Mouse (Mus musculus) heart, embryonic 11.5 days (tissue): ENCODE data around the gene Tmod4. TPM values are rescaled to one million over a fixed set of nuclear protein-coding genes. Genes with fewer than 3 reads are reported as not detected.
"Not testable (repeated sequence)": the region's sequence is repeated elsewhere in the genome, so short reads cannot be mapped to it uniquely, and the experiment has no call there.

ENCODE experiments used
- ATAC-seq: fragments of 200-750 bp; cut with Nextera tagmentation; replicated peaks from 2 replicates; pipeline ENCODE4 v1.8.0; 2017; ENCODE audit warnings: moderate library complexity; ENCODE audit not compliant: insufficient number of reproducible peaks, low FRiP score, low TSS enrichment
- H3K27ac ChIP-seq: fragments of 300-500 bp; sonication (generic); 2 replicates; pipeline ENCODE4 v1.5.1; 2014; ENCODE audit warnings: mild to moderate bottlenecking, low read depth, low read length
- H3K27me3 ChIP-seq: fragments of 300-500 bp; sonication (generic); 2 replicates; pipeline ENCODE4 v1.6.1; 2014; ENCODE audit warnings: mild to moderate bottlenecking, low read length, mixed read lengths; ENCODE audit not compliant: control insufficient read depth, insufficient read depth
- H3K36me3 ChIP-seq: fragments of 300-500 bp; sonication (generic); 2 replicates; pipeline ENCODE4 v1.6.1; 2014; ENCODE audit warnings: mild to moderate bottlenecking, low read length, moderate library complexity, mixed read lengths; ENCODE audit not compliant: control insufficient read depth, insufficient read depth
- H3K4me1 ChIP-seq: fragments of 300-500 bp; sonication (generic); 2 replicates; pipeline ENCODE4 v1.6.1; 2014; ENCODE audit warnings: low read length; ENCODE audit not compliant: control insufficient read depth, insufficient read depth
- H3K4me2 ChIP-seq: fragments of 300-500 bp; sonication (generic); 2 replicates; pipeline ENCODE4 v1.6.1; 2014; ENCODE audit warnings: mild to moderate bottlenecking, moderate library complexity
- H3K4me3 ChIP-seq: fragments of 300-500 bp; sonication (generic); 2 replicates; pipeline ENCODE4 v1.5.1; 2014; ENCODE audit warnings: low read depth, low read length
- H3K9ac ChIP-seq: fragments of 300-500 bp; sonication (generic); 2 replicates; pipeline ENCODE4 v1.6.1; 2014; ENCODE audit warnings: mild to moderate bottlenecking, low read depth, low read length, moderate library complexity
- H3K9me3 ChIP-seq: fragments of 300-500 bp; sonication (generic); replicated peaks from 2 replicates; pipeline ENCODE4 v1.6.1; 2016; ENCODE audit warnings: low read length; ENCODE audit not compliant: control insufficient read depth
- WGBS: fragments of 180-500 bp; shearing (Covaris S2); extraction: QIAGEN DNeasy Blood & Tissue Kit; methylation state at CpG from one replicate; pipeline ENCODE4 v1.1.7; 2014; ENCODE audit not compliant: insufficient replicate concordance; 5-methylcytosine and 5-hydroxymethylcytosine counted together
- polyA plus RNA-seq: library from polyadenylated mRNA; unstranded; fragments of >200 nt; fragmentation: Nextera tagmentation; extraction: Ambion mirVana; gene quantifications from 2 replicates; pipeline ENCODE4 v1.2.1, GENCODE M21; 2014

Tmod4 gene
- polyA plus RNA-seq, 1 experiment from 2014 or later, result 0.53 TPM

GRCm38 (mm10) chr3:95133680-95134101 lies 9.4 kb downstream of the Tmod4 start, which contains the start of the genes Scnm1 and Lysmd1:
Gene Scnm1 (minus strand): TSS chr3:95134011.
Gene Lysmd1 (plus strand): TSS chr3:95134088.
- Histone ChIP-seq H3K4me1 (peaks cover 11% of the 10 kb centered on the region), H3K36me3 (no peaks in the 10 kb centered on the region), H3K27ac (peak within 1 kb of the TSS; percentile 70), H3K4me3 (peak within 1 kb of the TSS; percentile 74), H3K27me3 (no peaks in the 10 kb centered on the region), H3K9me3 (no peaks in the 10 kb centered on the region), H3K4me2 (peak within 1 kb of the TSS; percentile 82), H3K9ac (peak within 1 kb of the TSS; percentile 89)
- ATAC-seq, result peak; percentile 88
- WGBS, result under 1% methylated on average over 20 of the region's 20 CpGs

GRCm38 (mm10) chr3:95134133-95134532 lies 9.9 kb downstream of the Tmod4 start:
- H3K27ac ChIP-seq, H3K4me2 ChIP-seq, H3K9ac ChIP-seq, H3K9me3 ChIP-seq, H3K27me3 ChIP-seq, H3K36me3 ChIP-seq: not testable (repeated sequence)
- ATAC-seq, result peak; percentile 39
- no CpG with 5 or more reads among the region's 12 CpGs for WGBS
- peak overlapping the region; percentile 74 for H3K4me3 ChIP-seq
- H3K4me1 ChIP-seq, result peaks cover 11% of the 10 kb centered on the region

- no peak for ATAC-seq
- no peak overlapping the region for H3K9ac ChIP-seq
- H3K4me1 ChIP-seq, result peaks cover 11% of the 10 kb centered on the region
- no peaks in the 10 kb centered on the region for H3K27me3 ChIP-seq
- WGBS, result 19% methylated on average over 6 of the region's 6 CpGs
- H3K9me3 ChIP-seq, result no peaks in the 10 kb centered on the region
- H3K36me3 ChIP-seq, result no peaks in the 10 kb centered on the region
- H3K4me3 ChIP-seq, result peak overlapping the region; percentile 37
- H3K4me2 ChIP-seq, result peak overlapping the region; percentile 70
- H3K27ac ChIP-seq, result no peak overlapping the region
These were observed 10.7 kb downstream of the Tmod4 start for GRCm38 (mm10) chr3:95135023-95135422.

- H3K27me3 ChIP-seq, result no peaks in the 10 kb centered on the region
- peak overlapping the region; percentile 37; the same call in 1 of the 2 replicates for H3K4me3 ChIP-seq
- no peak overlapping the region for H3K27ac ChIP-seq
- ATAC-seq, result no peak
- WGBS, result 78% methylated on average over 7 of the region's 7 CpGs
- H3K9ac ChIP-seq, result no peak overlapping the region
- peaks cover 11% of the 10 kb centered on the region for H3K4me1 ChIP-seq
- no peaks in the 10 kb centered on the region for H3K9me3 ChIP-seq
- no peaks in the 10 kb centered on the region for H3K36me3 ChIP-seq
- peak overlapping the region; percentile 70 for H3K4me2 ChIP-seq
These were observed 11.3 kb downstream of the Tmod4 start for GRCm38 (mm10) chr3:95135433-95136052.

- Histone ChIP-seq H3K36me3 (no peaks in the 10 kb centered on the region), H3K27me3 (no peaks in the 10 kb centered on the region; the same call in 1 of the 2 replicates), H3K4me3 (no peak overlapping the region), H3K9ac (no peak overlapping the region), H3K4me1 (peaks cover 11% of the 10 kb centered on the region), H3K27ac (no peak overlapping the region), H3K4me2 (no peak overlapping the region), H3K9me3 (no peaks in the 10 kb centered on the region)
- ATAC-seq, result no peak
- 92% methylated on average over 3 of the region's 3 CpGs for WGBS
These were observed 12.1 kb downstream of the Tmod4 start for GRCm38 (mm10) chr3:95136336-95136735.

- 56% methylated on average over 25 of the region's 25 CpGs for WGBS
- H3K9me3 ChIP-seq, result no peaks in the 10 kb centered on the region
- no peak overlapping the region for H3K9ac ChIP-seq
- H3K36me3 ChIP-seq, result no peaks in the 10 kb centered on the region
- peak overlapping the region; percentile 47 for H3K4me2 ChIP-seq
- peaks cover 8% of the 10 kb centered on the region for H3K4me1 ChIP-seq
- H3K27ac ChIP-seq, result no peak overlapping the region
- ATAC-seq, result no peak
- H3K27me3 ChIP-seq, result peaks cover 2% of the 10 kb centered on the region; the same call in 1 of the 2 replicates
- H3K4me3 ChIP-seq, result no peak overlapping the region
These were observed 15.5 kb downstream of the Tmod4 start for GRCm38 (mm10) chr3:95139586-95140288.

GRCm38 (mm10) chr3:95140289-95140595 lies 16.0 kb downstream of the Tmod4 start:
- WGBS, result 42% methylated on average over 18 of the region's 18 CpGs
- no peak for ATAC-seq
- H3K4me3 ChIP-seq, result peak overlapping the region; percentile 4; the same call in 1 of the 2 replicates
- peaks cover 4% of the 10 kb centered on the region for H3K4me1 ChIP-seq
- no peaks in the 10 kb centered on the region for H3K9me3 ChIP-seq
- peak overlapping the region; percentile 47 for H3K4me2 ChIP-seq
- no peak overlapping the region for H3K27ac ChIP-seq
- no peaks in the 10 kb centered on the region for H3K36me3 ChIP-seq
- H3K9ac ChIP-seq, result no peak overlapping the region
- H3K27me3 ChIP-seq, result peaks cover 2% of the 10 kb centered on the region; the same call in 1 of the 2 replicates

GRCm38 (mm10) chr3:95140795-95141194 lies 16.5 kb downstream of the Tmod4 start:
- H3K27ac ChIP-seq, result no peak overlapping the region
- no peaks in the 10 kb centered on the region for H3K9me3 ChIP-seq
- no peak for ATAC-seq
- whole genome bisulfite sequencing, result 81% methylated on average over 6 of the region's 6 CpGs
- H3K36me3 ChIP-seq, result no peaks in the 10 kb centered on the region
- peak overlapping the region; percentile 47; the same call in 1 of the 2 replicates for H3K4me2 ChIP-seq
- peak overlapping the region; percentile 4; the same call in 1 of the 2 replicates for H3K4me3 ChIP-seq
- H3K4me1 ChIP-seq, result no peaks in the 10 kb centered on the region
- peaks cover 2% of the 10 kb centered on the region; the same call in 1 of the 2 replicates for H3K27me3 ChIP-seq
- no peak overlapping the region for H3K9ac ChIP-seq
